Mouse (Mus musculus): ENCODE data around the gene A630076J17Rik. TPM values are rescaled to one million over a fixed set of nuclear protein-coding genes. Genes with fewer than 3 reads are reported as not detected.

A630076J17Rik gene
- polyA plus RNA-seq, 1 experiment, result not detected

DNA sequence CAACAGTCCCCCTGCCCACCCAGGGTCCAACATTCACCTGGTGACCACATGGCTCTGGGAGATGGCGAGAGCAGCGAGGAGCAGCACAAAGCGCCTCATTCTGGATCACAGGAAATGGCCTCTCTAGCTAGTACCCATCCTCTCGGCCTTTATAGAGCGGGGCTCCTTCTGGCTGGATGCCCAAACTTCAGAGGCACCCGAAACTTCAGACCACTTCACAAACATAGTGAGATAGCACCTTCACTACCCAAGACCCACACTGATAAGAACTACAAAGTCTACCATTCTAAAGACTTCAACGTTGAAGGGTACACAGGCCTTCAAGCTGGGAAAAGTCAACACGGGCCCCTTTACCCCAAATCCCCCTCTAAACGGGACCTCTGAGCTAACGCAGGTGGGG is 8.8 kb upstream of the A630076J17Rik start, which contains the start of gene Cym:
Gene Cym, minus strand, starts transcription at position 125 of the 400 bp plus-strand sequence.
- Histone ChIP-seq H3K27ac (ENCODE audit: insufficient read depth, low read depth, low read length) (no peak within 1 kb of the TSS), H3K4me3 (ENCODE audit: insufficient read depth, low read depth, low read length) (no peak within 1 kb of the TSS), H3K4me1 (ENCODE audit: control insufficient read depth, insufficient read depth, low read length) (no peaks in the 10 kb centered on the region)
- WGBS, result 88% methylated on average over 10 of the region's 10 CpGs
- TF ChIP-seq CTCF (IDR thresholded peaks at IDR 0.05; ENCODE audit: insufficient read depth, low read depth, low read length), result no peak
- TF ChIP-seq POLR2A (IDR thresholded peaks at IDR 0.05; ENCODE audit: insufficient read depth, low read depth, low read length), result no peak

DNA sequence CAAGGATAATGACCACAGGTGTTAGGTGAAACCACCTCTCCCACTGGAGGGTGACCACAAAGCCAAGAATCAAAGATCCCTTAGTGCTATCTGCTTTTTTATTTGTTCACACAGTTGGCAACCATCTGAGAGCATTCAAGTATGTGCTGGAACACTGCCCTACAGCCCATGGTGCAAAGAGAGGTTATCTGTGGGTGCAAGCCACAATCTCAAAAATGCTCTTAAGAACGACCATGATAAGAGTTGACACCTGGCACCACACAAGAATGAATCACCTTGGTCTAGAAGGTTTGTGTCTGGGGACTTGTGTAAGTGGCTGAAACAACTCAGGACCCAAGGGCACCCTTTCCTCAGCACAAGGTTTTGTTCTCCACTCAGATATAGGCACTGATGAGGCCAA is 7.2 kb upstream of the A630076J17Rik start:
- WGBS, result 63% methylated on average over 1 of the region's 1 CpGs
- Histone ChIP-seq H3K4me3 (ENCODE audit: insufficient read depth, low read depth, low read length) (no peak overlapping the region), H3K4me1 (ENCODE audit: control insufficient read depth, insufficient read depth, low read length) (no peaks in the 10 kb centered on the region), H3K27ac (ENCODE audit: insufficient read depth, low read depth, low read length) (no peak overlapping the region)
- TF ChIP-seq CTCF (IDR thresholded peaks at IDR 0.05; ENCODE audit: insufficient read depth, low read depth, low read length), result no peak

DNA sequence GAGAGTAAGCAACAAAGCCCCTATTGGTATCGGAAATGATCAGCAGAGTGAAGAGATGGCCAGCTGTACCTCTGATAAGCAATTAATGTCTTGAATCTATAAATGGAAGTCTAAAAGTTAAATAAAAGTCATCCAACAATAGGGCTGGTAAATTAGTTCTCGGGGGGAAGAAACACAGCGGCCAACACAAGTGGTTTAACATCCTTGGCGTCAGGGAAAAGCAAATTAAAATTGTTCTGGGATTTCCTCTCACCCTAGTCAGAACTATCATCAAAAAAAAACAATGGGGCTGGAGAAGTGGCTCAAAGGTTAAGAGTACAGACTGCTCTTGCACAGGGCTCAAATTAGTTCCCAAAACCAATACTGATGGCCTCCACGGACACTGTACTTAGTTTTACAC is 4.6 kb upstream of the A630076J17Rik start:
- no peak for TF ChIP-seq CTCF (IDR thresholded peaks at IDR 0.05; ENCODE audit: insufficient read depth, low read depth, low read length)
- TF ChIP-seq POLR2A (IDR thresholded peaks at IDR 0.05; ENCODE audit: insufficient read depth, low read depth, low read length), result no peak
- WGBS, result 83% methylated on average over 5 of the region's 5 CpGs
- H3K4me3 ChIP-seq (ENCODE audit: insufficient read depth, low read depth, low read length), result no peak overlapping the region
- H3K4me1 ChIP-seq (ENCODE audit: control insufficient read depth, insufficient read depth, low read length), result no peaks in the 10 kb centered on the region
- no peak overlapping the region for H3K27ac ChIP-seq (ENCODE audit: insufficient read depth, low read depth, low read length)

DNA sequence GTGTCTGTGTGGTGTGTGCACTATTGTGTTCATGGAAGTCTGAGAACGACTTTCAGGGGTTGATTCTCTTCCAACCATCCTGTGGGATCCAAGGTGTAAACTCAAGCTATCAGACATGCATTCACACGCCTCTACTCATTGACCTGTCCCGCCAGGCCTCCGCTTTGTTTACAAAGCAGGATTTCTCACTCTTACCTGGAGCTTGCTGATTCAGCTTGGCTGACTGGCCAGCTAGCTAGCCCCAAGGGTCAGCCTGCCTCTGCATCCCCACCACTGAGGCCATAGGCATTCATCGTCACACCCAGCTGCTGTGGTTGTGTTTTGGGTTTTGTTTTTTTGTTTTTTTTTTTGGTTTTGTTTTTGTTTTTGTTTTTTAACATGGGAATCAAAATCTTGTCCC is 1.2 kb upstream of the A630076J17Rik start:
- no peak overlapping the region for H3K27ac ChIP-seq (ENCODE audit: insufficient read depth, low read depth, low read length)
- 88% methylated on average over 5 of the region's 5 CpGs for WGBS
- peaks cover 4% of the 10 kb centered on the region for H3K4me1 ChIP-seq (ENCODE audit: control insufficient read depth, insufficient read depth, low read length)
- TF ChIP-seq POLR2A (IDR thresholded peaks at IDR 0.05; ENCODE audit: insufficient read depth, low read depth, low read length) (no peak), CTCF (IDR thresholded peaks at IDR 0.05; ENCODE audit: insufficient read depth, low read depth, low read length) (no peak)
- H3K4me3 ChIP-seq (ENCODE audit: insufficient read depth, low read depth, low read length), result no peak overlapping the region

DNA sequence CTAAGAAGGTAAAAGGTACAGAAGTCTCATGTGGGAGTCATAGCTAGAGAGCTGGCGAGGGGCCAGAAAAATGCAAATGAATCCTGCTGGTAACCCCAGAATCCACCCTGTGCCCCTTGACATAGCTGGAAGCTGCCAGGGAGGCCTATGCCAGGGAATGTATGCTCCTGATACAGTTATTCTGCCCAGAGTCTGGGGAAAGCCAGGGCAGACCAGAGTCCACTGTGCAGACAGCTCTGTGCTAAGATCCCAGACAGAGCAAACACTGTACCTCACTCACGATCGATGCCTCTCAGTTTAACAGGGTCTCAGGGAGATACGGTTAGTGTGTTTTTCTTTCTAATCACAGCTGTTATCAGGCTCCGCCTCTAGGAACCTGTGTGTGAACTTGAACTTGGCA is 592 bp upstream of the A630076J17Rik start:
- TF ChIP-seq CTCF (IDR thresholded peaks at IDR 0.05; ENCODE audit: insufficient read depth, low read depth, low read length) (no peak), POLR2A (IDR thresholded peaks at IDR 0.05; ENCODE audit: insufficient read depth, low read depth, low read length) (no peak)
- Histone ChIP-seq H3K4me1 (ENCODE audit: control insufficient read depth, insufficient read depth, low read length) (peaks cover 4% of the 10 kb centered on the region), H3K27ac (ENCODE audit: insufficient read depth, low read depth, low read length) (no peak overlapping the region), H3K4me3 (ENCODE audit: insufficient read depth, low read depth, low read length) (no peak overlapping the region)
- WGBS, result 70% methylated on average over 5 of the region's 5 CpGs

DNA sequence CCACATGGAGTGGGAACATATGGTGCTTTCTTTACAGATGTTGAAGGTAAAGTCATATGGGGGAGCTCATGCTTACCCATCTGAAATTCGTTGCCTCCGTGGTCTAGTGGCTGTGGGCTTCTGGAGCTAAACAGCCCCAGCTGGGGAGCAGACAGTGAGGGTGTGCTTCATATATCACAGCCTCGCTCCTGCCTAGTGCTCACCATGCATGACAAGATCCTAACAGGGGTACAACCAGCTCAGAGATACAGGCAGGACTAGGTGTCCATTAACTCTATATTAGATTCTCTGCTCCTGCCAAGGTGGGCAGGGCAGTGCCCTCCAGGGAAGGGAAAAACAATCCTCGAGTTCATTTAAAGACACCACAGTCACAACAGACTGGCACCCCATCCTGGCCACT is 788 bp downstream of the A630076J17Rik start:
- 68% methylated on average over 4 of the region's 4 CpGs for WGBS
- no peak overlapping the region for H3K4me3 ChIP-seq (ENCODE audit: insufficient read depth, low read depth, low read length)
- no peak overlapping the region for H3K27ac ChIP-seq (ENCODE audit: insufficient read depth, low read depth, low read length)
- H3K4me1 ChIP-seq (ENCODE audit: control insufficient read depth, insufficient read depth, low read length), result peaks cover 4% of the 10 kb centered on the region
- TF ChIP-seq CTCF (IDR thresholded peaks at IDR 0.05; ENCODE audit: insufficient read depth, low read depth, low read length) (no peak), POLR2A (IDR thresholded peaks at IDR 0.05; ENCODE audit: insufficient read depth, low read depth, low read length) (no peak)

DNA sequence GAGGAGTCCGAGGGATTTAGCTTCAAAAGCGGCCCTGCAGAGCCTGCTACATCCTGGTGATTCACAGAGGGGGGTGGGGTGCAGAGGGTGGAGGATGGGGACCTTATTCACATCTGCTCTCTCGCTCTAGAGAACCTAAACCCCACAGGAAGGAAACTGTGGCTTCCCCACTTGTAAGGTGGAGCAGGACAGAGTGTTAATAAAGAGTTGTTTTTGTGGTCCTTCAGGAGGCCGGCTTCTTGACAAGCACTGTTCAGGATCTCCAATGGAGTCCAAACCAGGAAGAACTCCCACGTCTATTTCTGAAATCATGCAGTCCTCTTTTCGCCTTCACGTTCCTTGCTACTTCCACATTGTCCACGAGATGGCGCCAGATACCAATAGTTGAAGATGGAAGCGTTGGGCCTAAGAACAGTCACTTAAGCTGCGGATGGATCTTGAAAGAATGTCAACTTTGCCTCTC is 3.0 kb downstream of the A630076J17Rik start:
- Histone ChIP-seq H3K27ac (ENCODE audit: insufficient read depth, low read depth, low read length) (no peak overlapping the region), H3K4me3 (ENCODE audit: insufficient read depth, low read depth, low read length) (no peak overlapping the region; the same call in 1 of the 2 replicates), H3K4me1 (ENCODE audit: control insufficient read depth, insufficient read depth, low read length) (peaks cover 4% of the 10 kb centered on the region)
- WGBS, result 4% methylated on average over 11 of the region's 11 CpGs
- TF ChIP-seq POLR2A (IDR thresholded peaks at IDR 0.05; ENCODE audit: insufficient read depth, low read depth, low read length), result no peak
- no peak for TF ChIP-seq CTCF (IDR thresholded peaks at IDR 0.05; ENCODE audit: insufficient read depth, low read depth, low read length)

DNA sequence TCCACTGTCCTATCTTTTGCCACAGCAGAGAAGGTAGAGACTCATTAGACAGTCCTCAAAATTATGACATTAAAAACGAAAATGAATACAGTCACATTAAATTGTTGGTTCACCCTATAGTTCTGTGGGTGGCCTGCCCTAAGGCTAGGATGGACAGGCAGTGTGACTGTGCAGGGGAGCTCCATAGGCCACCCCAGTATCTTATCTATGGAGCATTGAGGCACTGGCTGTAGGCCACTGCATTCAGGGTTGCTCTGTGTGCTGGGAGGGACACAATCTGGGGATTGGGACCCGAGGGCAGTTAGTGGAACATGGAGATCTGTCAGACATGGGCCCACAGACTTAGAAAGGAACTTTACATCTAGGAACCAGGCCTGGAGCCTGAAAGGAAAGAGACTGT is 3.5 kb downstream of the A630076J17Rik start:
- TF ChIP-seq CTCF (IDR thresholded peaks at IDR 0.05; ENCODE audit: insufficient read depth, low read depth, low read length), result no peak
- no peak for TF ChIP-seq POLR2A (IDR thresholded peaks at IDR 0.05; ENCODE audit: insufficient read depth, low read depth, low read length)
- Histone ChIP-seq H3K4me3 (ENCODE audit: insufficient read depth, low read depth, low read length) (no peak overlapping the region), H3K4me1 (ENCODE audit: control insufficient read depth, insufficient read depth, low read length) (peaks cover 4% of the 10 kb centered on the region), H3K27ac (ENCODE audit: insufficient read depth, low read depth, low read length) (no peak overlapping the region)
- 34% methylated on average over 2 of the region's 2 CpGs for WGBS

DNA sequence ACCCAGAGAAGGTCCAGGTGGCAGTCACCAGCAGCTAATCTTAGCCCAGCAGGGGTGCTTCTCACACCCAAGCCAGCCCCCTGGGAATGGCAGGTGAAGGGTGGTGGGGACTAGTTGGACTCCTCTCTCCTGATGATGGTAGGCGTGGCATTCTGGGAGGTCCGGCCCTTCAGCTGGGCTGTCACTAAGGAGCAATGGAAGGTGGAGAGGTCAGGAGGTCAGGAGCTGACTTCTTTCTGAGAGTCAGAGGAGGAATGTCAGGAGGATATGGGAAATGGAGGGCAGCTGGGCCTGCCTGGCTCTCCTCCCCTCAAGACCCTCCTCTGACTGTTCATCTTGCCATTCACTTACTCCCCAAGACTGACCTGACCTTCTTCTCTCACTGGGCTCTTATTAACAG is 7.6 kb downstream of the A630076J17Rik start:
- TF ChIP-seq POLR2A (IDR thresholded peaks at IDR 0.05; ENCODE audit: insufficient read depth, low read depth, low read length) (no peak), CTCF (IDR thresholded peaks at IDR 0.05; ENCODE audit: insufficient read depth, low read depth, low read length) (no peak)
- peaks cover 2% of the 10 kb centered on the region for H3K4me1 ChIP-seq (ENCODE audit: control insufficient read depth, insufficient read depth, low read length)
- 81% methylated on average over 2 of the region's 2 CpGs for WGBS
- no peak overlapping the region for H3K4me3 ChIP-seq (ENCODE audit: insufficient read depth, low read depth, low read length)
- no peak overlapping the region for H3K27ac ChIP-seq (ENCODE audit: insufficient read depth, low read depth, low read length)

DNA sequence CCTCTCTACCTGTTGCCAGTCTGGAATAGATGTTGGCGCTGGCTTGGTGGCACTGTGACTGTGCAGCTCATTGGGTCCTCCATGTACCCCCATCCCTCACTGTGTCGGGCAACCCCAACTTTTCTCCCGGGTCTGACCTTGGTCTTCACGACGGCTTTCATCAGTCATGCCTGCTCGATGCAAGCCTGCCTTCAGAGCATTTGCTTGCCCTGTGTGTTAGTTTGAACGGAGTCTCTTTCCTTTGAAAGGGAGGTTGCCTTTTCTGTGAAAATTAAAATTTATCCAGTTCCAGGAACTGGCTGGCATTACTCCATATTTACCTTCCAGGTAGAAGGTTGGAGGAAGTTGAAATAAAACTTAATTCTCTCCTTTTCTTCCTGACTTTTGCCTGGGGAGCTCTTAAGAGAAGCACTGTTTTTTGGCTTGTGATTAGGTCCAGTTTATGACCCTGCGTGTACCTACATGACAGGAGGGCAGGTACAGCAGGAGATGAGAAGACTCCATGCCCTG is 8.1 kb downstream of the A630076J17Rik start:
- Histone ChIP-seq H3K4me3 (ENCODE audit: insufficient read depth, low read depth, low read length) (no peak overlapping the region), H3K27ac (ENCODE audit: insufficient read depth, low read depth, low read length) (no peak overlapping the region), H3K4me1 (ENCODE audit: control insufficient read depth, insufficient read depth, low read length) (no peaks in the 10 kb centered on the region)
- 93% methylated on average over 8 of the region's 8 CpGs for WGBS
- TF ChIP-seq POLR2A (IDR thresholded peaks at IDR 0.05; ENCODE audit: insufficient read depth, low read depth, low read length), result no peak
- TF ChIP-seq CTCF (IDR thresholded peaks at IDR 0.05; ENCODE audit: insufficient read depth, low read depth, low read length), result no peak

Measured in olfactory bulb, adult 2 months (tissue).